Mouse (Mus musculus): ENCODE results near the gene E130308A19Rik.
"Not testable (repeated sequence)": the region's sequence is repeated elsewhere in the genome, so short reads cannot be mapped to it uniquely, and the experiment has no call there.

E130308A19Rik gene

DNA sequence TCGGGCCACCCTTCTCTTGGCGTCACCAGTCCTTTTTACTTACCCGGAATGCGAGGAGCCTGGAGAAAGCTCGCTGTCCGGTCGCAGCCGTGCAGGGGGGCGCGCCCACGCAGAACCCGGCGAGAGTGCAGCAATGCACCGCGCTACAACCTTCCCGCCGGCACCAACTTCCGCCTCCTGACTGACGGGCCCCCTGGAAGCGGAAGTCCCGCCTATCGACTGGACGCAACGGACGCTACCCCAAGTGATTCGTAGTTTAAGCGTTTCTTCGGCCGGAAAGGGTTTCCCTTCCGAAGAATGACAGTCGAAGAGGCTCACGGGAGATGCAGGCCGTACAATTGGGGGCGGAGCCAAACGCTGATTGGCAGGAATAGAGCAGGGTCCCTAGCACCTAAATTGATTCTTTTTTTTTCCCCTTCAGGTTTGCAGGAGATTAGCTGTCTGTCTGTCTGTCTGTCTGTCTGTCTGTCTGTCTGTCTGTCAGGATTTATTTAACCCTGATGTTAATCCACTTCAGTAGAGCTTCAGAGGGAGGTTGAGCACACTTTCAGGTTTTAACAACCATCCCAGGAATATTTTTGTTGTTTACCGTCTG lies 157.8 kb downstream of the E130308A19Rik start:
- peak; percentile 92 to 96 for DNase-seq (ENCODE audit: low spot score in 2 of 2)

DNA sequence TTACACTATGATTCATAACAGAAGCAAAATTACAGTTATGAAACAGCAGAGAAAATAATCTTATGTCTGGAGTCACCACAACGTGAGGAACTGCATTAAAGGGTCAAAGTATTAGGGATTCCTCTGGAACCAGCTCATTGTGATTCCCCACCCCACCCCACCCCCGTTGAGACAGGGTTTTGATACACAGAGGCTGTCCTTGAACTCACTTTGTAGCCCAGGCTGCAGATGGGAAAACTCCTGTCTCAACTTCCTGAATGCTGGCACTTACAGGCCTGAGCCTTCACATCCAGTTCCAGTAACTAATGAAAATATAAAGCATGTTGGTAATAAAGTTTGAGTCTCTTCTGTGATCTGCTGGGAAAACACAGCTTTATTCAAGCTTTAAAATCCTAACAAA lies 159.4 kb downstream of the E130308A19Rik start:
- DNase-seq (ENCODE audit: low spot score in 2 of 2): no peak

DNA sequence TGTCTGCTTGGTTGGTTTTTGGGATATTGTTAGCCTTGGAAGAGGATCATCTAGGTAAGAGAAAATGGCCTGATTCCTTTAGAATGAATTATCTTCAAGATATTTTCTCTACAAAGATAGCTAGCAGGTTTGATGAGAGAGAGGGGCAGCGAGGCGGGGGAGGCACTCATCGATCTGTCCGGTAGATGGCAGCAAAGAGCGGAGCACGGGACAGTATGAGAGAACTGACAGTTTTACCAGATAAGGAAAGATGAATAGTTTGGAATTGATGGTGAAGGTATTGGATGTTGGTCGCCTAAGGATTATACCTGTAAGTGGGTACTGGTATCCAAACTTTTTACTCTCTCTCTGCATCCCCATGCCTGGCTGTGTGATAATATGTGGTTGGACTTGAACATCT lies 160.7 kb downstream of the E130308A19Rik start:
- peak; percentile 50 to 51 for DNase-seq (ENCODE audit: low spot score in 2 of 2)

DNA sequence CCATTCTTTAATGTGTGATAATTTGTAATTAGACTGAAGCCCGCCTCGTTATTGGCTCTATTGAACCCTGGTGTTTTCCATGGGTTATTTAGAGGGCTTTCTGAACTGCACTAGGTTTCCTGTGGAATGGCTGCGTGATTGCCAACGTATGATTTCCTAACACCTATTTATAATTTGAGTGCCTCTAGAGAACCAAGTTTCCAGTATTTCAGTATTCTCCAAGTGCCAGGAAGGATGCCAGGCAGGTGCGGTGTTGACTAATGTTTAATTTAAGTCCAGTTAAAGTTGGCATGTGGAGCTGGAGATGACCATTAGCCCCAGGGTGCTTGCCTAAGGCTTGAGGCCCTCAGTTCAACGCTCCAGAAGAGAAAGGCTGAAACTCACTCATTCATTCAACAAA lies 161.1 kb downstream of the E130308A19Rik start:
- no peak for DNase-seq (ENCODE audit: low spot score in 2 of 2)

DNA sequence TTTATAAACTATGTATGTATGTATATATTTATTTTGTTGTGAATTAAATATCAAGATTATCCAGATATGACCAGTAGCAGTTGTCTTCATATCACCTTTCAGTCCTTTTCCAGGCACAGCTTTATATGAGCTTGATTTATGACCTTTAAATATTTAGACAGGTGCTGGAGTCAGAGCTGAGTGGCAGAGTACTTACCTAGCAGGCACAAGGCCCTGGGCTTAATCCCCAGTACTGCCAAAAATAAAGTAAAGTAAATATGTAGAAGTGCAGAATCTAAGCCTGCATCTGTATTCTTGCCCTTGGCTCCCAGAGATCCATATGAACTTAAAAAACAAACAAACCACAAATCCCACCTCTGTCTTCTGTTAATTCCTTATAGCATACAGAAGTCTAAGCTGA lies 163.0 kb downstream of the E130308A19Rik start:
- DNase-seq (ENCODE audit: low spot score in 2 of 2): no peak

DNA sequence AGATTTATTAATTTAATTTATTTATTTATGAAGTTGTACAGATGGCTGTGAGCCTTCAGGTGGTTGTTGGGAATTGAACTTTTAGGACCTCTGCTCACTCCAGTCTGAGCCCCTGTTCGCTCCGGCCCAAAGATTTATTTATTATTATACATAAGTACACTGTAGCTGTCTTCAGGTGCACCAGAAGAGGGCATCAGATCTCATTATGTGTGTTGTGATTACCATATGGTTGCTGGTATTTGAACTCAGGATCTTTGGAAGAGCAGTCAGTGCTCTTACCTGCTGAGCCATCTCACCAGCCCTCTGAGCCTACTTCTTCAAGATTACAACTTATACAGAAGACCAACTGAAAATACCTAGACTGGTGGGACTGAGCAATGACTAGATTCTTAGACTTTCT lies 167.6 kb downstream of the E130308A19Rik start:
- DNase-seq (ENCODE audit: low spot score in 2 of 2): not testable (repeated sequence)

DNA sequence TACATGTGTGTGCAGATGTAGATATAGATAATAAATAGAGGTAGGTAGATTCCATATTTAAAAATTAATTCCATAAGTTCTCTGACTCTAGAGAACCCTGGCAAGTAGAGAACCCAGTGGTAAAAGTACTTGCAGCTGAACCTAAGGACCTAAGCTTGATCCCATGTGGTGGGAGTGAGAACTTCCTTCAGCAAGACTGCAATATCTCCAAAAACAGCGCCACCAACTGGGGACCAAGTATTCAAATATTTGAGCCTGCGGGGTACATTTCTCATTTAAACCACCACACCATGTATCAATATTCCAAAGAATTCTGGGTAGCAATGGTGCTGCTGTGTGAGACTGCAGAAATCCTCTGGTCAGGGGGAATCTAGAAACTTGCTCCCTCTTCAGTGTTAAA lies 168.1 kb downstream of the E130308A19Rik start:
- no peak for DNase-seq (ENCODE audit: low spot score in 2 of 2)

DNA sequence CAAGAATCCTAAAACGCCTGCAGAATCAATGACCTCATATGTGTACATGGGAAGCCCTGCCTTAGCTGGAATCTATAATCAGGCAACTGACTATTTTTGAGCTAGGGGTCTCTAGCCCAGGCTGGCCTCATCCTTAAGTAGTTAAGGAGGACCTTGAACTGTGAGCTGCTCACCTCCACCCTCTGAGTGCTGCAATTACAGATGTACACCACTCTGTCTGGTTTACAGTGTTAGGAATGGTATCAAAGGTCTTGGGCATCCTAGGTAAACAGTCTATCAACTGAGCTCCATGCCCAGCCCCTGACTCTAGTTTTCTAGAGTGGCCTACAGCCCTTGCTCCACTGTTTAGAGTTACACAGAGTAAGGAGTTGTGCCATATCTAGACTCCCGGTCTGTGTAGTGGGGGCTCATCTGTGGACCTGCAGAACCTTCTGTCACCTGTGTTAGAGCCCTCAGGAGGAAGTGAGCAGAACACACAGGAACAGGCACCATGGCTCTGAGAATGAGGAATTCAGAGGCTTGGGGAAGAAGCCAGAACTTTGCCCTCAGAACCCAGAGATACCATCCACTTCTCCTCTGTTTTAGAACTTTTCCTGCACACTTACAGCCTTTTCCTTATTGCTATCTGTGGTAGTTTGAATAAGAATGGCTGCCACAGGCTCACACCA lies 169.9 kb downstream of the E130308A19Rik start:
- no peak for DNase-seq (ENCODE audit: low spot score in 2 of 2)

DNA sequence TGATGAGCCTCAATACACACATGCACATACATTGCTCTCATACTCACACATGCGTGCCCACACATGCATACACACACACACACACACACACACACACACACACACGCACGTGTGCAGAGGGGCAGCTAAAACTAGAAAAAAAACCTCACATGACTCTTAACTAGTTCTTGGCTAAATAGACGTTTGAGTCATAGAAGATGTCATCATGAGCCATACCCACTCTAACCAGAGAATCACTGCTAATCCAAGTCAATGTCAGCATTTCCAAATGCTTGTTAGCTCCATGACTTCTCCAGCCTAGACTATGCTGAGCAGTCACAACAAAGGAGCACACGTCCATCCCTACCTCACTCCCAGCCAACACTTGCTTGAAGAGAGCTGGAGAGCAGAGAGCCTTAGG lies 174.2 kb downstream of the E130308A19Rik start:
- DNase-seq (ENCODE audit: low spot score in 2 of 2): no peak

DNA sequence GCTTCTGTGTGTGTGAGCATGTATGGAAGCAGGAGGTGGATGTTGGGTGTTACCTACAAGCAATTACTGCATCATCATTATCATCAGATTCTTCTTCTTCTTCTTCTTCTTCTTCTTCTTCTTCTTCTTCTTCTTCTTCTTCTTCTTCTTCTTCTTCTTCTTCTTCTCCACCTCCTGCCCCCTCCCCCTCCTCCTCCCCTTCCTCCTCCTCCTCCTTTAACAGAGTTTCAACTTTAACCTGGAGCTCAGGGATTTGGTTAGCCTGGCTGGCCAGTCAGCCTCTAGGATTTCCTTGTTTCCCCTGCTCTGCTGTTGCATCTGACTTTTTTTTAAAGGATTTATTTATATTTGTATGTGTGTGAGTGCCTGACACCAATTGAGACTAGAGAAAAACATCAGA lies 175.5 kb downstream of the E130308A19Rik start, which contains the start of gene Inip:
TSS of gene Inip (minus strand) at position 101 of the 400 bp plus-strand sequence.
- no peak for DNase-seq (ENCODE audit: low spot score in 2 of 2)

DNA sequence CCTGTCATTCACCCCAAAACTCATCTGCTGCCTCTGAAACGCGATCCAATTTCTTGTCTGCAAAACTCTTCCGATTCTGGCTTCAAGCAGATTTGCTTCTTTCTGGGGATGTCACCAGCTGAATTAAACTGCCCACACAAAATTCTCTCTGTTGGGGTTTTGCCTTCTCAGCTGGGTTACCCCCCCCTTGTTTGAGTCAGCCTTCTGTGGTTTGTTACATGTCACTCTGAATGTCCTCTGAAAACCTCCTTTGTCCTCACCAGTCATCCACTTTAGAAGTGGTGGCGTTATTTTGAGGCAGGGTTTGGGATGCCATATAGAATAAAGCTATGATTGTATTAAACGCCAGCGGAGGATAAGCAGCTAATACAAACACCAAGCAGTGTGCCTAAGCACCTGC lies 176.1 kb downstream of the E130308A19Rik start:
- DNase-seq (ENCODE audit: low spot score in 2 of 2): no peak

DNA sequence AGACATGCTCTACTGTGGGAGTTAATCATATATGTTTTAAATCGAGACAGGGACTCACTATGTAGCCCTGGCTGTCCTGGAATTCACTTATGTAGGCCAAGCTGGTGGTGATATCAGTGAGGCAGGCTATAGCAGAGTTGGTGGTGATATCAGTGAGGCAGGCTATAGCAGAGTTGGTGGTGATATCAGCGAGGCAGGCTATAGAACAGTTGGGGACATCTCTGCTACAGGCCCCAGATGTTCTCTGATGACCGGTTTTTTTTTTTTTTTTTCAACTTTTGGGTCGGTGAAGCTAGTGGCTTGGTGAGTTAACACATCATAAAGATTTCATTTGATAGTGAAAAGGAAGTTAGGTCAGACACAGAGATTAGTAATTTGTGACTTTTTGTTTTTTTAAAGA lies 176.8 kb downstream of the E130308A19Rik start:
- no peak for DNase-seq (ENCODE audit: low spot score in 2 of 2)

DNA sequence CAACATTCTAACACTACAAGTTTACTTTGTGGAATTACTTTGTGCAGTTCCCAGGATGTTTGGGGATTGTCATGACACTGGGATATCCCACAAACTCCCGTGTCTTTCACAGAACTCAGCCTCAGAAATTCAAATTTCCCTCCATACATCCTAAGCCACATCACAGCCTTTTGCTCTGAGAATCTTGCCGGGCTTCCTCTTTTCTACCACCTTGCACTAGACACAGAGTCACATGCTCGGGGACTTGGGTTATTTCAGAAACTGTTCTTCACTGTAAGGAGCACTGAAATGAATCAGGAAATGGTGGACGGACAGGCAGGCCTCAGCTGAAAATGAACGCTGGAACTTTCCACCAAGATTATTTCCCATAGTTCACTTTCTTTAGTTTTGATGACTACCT lies 177.3 kb downstream of the E130308A19Rik start:
- no peak for DNase-seq (ENCODE audit: low spot score in 2 of 2)

DNA sequence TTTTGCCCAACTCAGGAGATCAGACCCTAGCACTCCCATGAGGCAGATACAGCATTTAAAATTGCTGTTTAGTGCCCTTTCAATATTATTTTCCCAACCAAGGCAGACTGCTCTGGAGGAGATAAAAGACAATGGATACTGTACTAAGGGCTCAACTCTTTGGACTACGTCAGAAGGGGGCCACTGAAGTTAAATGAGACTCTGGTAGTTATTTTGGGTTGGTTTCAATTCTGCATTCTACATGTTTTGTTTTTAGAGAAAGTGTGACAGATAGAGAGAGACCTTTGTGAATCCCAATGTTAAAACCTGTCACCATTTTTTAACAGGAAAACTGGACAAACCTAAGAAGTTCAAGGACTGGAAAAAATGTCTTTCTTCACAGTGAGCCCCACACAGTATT lies 178.7 kb downstream of the E130308A19Rik start:
- no peak for DNase-seq (ENCODE audit: low spot score in 2 of 2)

DNA sequence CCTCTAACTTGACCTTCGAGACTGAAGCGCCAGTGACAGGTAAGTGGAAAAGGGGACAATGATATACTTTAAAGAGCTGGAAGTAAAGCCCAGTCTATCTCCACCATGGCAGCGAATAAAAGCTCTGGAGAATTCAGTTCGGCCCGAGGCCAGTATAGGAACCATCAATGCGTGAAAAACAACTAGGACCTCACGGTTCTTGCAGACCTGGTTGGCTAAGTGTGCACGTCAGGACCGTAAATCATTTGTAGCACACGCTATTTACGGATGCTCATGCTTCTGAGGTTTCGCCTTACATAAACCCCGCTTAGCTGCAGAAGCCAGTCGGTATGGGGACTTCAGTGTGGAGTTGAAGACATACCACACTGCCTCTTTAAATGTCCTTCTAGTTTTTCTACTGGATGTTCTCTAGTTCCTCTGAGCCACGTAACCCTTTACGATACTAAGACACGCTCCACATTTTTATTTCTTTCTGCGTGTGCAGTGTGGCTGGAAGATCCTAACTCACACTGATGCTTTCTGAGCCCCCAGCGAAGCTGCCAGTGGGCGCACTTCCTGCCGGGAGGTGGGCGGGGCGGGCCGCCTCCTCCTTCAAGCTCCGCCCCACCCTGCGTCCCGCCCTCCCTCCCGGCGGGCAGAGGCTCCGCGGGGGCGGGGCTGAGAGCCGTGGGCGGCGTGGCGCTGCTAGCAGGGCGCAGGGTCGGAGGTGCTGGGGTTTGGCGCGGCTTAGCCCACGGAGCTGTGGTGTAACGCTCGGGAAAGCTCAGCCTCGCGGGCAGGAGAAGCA lies 179.4 kb downstream of the E130308A19Rik start, which contains the start of gene Snx30:
TSS of gene Snx30 (plus strand) at position 660 of the 787 bp plus-strand sequence.
- peak; percentile 83 to 86 for DNase-seq (ENCODE audit: low spot score in 2 of 2)

DNA sequence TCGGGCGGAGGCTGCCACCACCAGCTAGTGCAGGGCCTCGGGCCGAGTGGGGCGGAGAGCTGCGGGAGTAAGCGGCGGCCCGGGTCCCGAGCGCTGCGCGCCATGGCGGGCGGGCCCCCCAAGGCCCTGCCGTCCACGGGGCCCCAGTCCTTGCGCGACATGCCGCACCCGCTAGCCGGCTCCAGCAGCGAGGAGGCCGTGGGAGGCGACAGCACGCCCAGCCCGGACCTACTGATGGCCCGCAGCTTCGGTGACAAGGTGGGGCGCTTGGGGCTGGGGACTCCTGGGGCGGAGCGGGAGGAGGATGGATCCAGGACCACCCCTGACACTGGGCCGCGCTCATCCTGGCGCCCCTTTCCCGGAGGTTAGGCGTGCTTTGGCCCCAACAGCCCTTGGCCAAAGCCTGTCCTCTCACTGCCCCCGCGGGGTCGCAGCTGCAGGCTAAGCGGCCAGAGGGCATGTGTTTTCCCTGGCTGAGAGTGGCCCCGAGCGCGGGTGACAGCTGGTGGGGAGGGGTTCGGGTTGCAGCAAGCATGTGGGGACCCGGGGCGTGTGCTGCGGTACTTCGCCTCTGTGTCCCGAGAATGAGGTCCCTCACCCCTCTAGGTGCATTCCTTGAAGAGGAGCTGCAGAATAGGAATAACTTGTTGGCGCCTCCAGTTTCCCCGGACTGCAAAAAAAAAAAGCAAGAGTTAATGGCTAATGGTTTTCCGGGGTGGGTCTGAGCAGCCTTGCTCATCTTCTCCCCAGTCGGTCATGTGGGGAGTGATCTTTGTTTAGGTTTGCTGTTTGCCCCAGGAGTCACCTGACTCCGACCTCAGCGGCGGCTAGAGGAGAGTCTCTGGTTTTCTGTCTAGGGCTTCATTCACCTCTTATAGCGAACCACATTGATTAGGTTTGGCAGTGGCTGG lies 180.2 kb downstream of the E130308A19Rik start:
- DNase-seq (ENCODE audit: low spot score in 2 of 2): no peak

DNA sequence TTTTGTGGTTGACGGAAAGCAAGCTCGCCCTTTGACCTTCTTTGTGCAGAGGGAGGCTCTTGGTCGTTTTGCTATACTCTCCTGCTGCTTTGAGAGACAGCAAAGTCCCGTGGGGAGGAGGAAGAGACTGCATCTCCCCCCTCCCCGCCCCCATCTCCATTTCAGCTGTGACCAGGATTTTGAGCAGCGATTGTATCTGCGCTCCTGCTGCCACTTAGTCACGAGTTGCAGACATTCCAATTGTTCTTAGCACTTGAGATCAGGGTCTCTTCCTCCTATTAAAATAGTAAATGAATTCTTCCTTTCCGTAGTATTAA lies 180.8 kb downstream of the E130308A19Rik start:
- no peak for DNase-seq (ENCODE audit: low spot score in 2 of 2)

DNA sequence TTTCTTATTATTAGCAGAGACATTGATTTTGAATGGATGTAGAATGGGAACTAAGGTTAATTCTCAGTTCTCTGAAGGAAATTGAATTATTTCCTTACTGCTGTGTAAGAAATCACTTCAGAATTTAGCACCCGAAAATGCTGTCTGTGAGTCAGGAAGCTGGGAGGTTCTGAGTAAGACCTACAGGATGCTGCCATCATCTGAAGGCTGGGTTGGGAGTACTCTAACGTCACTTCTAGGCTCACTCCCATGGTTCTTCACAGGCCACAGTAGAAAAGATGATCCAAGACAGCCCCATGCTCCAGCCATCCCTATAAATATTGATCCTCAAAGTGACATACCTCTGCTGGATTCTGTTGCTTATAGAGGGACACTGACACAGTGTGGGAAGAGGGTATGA lies 181.5 kb downstream of the E130308A19Rik start:
- DNase-seq (ENCODE audit: low spot score in 2 of 2): no peak

DNA sequence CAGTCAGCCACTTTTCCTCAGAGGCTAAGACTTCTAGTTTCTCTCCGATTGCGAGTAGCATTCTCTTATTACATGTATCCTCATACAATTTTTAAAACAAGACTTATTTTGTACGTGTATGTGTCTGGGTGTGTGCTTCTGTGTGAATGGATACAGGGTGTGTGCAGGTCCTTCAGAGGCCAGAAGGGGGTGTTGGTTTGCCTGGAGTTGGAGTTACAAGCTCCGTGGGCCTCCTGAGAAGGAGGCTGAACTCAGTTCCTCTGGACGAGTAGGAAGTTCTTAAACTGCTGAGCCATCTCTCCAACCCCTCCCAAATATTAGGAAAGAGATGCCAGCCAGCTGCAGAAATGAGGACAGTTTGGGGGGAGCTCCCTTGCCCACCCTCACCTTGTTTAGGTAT lies 182.4 kb downstream of the E130308A19Rik start:
- DNase-seq (ENCODE audit: low spot score in 2 of 2): no peak
